Mouse (Mus musculus) heart, embryonic 12.5 days (tissue): Measurements from ENCODE around the gene D3Ertd751e. TPM values are rescaled to one million over a fixed set of nuclear protein-coding genes. Genes with fewer than 3 reads are reported as not detected.
A peak's percentile ranks its signal among the peaks of the same experiment; 100 is the strongest.

Experiments used
- ATAC-seq: fragments of 200-750 bp; cut with Nextera tagmentation; 2 replicates; pipeline ENCODE4 v1.8.0; 2017; ENCODE audit warnings: moderate TSS enrichment, moderate library complexity; ENCODE audit not compliant: insufficient number of reproducible peaks, low FRiP score
- H3K27ac ChIP-seq: fragments of 300-500 bp; sonication (generic); 2 replicates; pipeline ENCODE4 v1.5.1; 2016; ENCODE audit warnings: mild to moderate bottlenecking, moderate library complexity; ENCODE audit not compliant: poor library complexity, severe bottlenecking
- H3K27me3 ChIP-seq: fragments of 300-500 bp; sonication (generic); replicated peaks from 2 replicates; pipeline ENCODE4 v1.6.1; 2016; ENCODE audit warnings: mild to moderate bottlenecking, moderate library complexity
- H3K36me3 ChIP-seq: fragments of 300-500 bp; sonication (generic); 2 replicates; pipeline ENCODE4 v1.6.1; 2016; ENCODE audit warnings: mild to moderate bottlenecking, moderate library complexity
- H3K4me1 ChIP-seq: fragments of 300-500 bp; sonication (generic); replicated peaks from 2 replicates; pipeline ENCODE4 v1.6.1; 2016; ENCODE audit warnings: mild to moderate bottlenecking
- H3K4me2 ChIP-seq: fragments of 300-500 bp; sonication (generic); 2 replicates; pipeline ENCODE4 v1.6.1; 2016; ENCODE audit warnings: mild to moderate bottlenecking, moderate library complexity
- H3K4me3 ChIP-seq: fragments of 300-500 bp; sonication (generic); 2 replicates; pipeline ENCODE4 v1.5.1; 2016; ENCODE audit warnings: mild to moderate bottlenecking
- H3K9ac ChIP-seq: fragments of 300-500 bp; sonication (generic); 2 replicates; pipeline ENCODE4 v1.6.1; 2016; ENCODE audit warnings: mild to moderate bottlenecking, moderate library complexity
- H3K9me3 ChIP-seq: fragments of 300-500 bp; sonication (generic); replicated peaks from 2 replicates; pipeline ENCODE4 v1.6.1; 2016; ENCODE audit warnings: mild to moderate bottlenecking, moderate library complexity
- WGBS: fragments of 180-500 bp; shearing (Covaris S2); methylation state at CpG from one replicate; pipeline ENCODE4 v1.1.7; 2016; 5-methylcytosine and 5-hydroxymethylcytosine counted together
- polyA plus RNA-seq: library from polyadenylated mRNA; unstranded; fragments of >200 nt; fragmentation: Nextera tagmentation; extraction: Ambion mirVana; gene quantifications from 2 replicates; pipeline ENCODE4 v1.2.1, GENCODE M21; 2016

Gene D3Ertd751e
- polyA plus RNA-seq, result 16.0 and 19.7 TPM in 2 replicates

DNA sequence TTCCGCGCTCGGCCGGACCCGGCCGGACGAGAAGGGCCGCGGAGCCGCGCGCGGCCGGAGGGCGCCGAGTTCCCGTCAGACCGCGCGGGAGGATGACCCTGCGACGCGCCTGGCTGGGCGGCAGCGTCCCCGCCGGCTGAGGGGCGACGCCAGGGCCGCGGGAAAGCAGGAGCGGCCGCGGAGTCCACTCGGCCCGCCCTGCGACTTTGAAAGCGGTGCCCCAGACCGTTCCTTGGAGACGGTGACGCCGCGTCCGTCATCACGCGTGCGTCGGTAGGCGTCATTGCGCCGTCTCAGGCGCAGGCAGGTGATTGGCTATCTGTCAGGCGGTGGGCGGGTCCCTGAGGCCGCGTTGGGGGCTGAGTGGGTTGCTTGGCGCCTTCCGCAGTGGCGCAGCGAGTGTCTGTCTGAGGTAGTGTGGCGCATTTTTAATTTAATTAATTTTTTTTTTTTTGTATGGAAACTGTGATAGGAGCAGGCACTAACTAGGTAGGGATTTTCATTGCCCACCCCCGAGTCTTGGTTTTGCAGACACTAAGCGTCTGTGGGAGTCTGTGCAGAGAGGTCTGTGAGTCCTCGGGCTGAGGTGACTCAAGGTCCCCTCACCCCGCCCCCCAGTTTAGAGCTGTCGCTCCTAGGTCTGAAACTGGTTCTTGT is at the start of gene D3Ertd751e, which contains the start of gene Sclt1:
Gene D3Ertd751e (plus strand): TSS at position 334 of the 657 bp plus-strand sequence.
Gene Sclt1 (minus strand): TSS at position 237 of the 657 bp plus-strand sequence.
- H3K27me3 ChIP-seq, result no peaks in the 10 kb centered on the region
- peak within 1 kb of the TSS; percentile 89 for H3K27ac ChIP-seq
- 0 out of 2 replicates have a peak, but pooled peaks cover 2% of the 10 kb centered on the region for H3K4me1 ChIP-seq
- no peaks in the 10 kb centered on the region for H3K9me3 ChIP-seq
- H3K9ac ChIP-seq, result peak within 1 kb of the TSS; percentile 82
- WGBS, result under 1% methylated on average over 66 of the region's 66 CpGs
- peak within 1 kb of the TSS; percentile 68 for H3K4me2 ChIP-seq
- no peaks in the 10 kb centered on the region for H3K36me3 ChIP-seq
- peak within 1 kb of the TSS; percentile 78 for H3K4me3 ChIP-seq
- peak; percentile 100 for ATAC-seq

DNA sequence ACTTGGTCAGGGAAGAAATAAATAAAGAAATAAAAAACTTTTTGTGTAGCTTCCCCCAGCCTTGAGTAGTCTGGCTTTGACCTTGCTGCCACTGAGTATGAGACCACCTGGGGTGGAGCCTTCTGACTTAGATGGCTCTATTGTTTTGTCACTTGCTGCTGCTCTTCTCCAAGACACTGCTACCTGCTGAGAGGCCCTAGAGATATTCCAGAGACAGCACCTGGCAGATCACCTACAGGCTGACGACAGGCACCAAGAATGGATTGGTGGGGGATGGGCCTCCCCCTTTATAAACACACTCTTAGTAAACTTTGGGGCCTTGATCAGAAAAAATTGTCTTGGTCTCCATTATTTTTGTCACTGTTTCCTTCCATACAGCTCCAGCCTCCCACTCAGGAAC is 46.7 kb upstream of the D3Ertd751e start:
- Histone ChIP-seq H3K27ac (no peak overlapping the region), H3K4me1 (no peaks in the 10 kb centered on the region), H3K4me2 (no peak overlapping the region), H3K9me3 (no peaks in the 10 kb centered on the region), H3K27me3 (no peaks in the 10 kb centered on the region), H3K9ac (no peak overlapping the region), H3K36me3 (peaks cover 7% of the 10 kb centered on the region; the same call in 1 of the 2 replicates), H3K4me3 (no peak overlapping the region)
- 65% methylated on average over 1 of the region's 1 CpGs for WGBS
- ATAC-seq, result no peak

- peak overlapping the region; percentile 78 for H3K4me3 ChIP-seq
- H3K4me2 ChIP-seq, result peak overlapping the region; percentile 68
- H3K9ac ChIP-seq, result peak overlapping the region; percentile 82
- no peaks in the 10 kb centered on the region for H3K9me3 ChIP-seq
- H3K27me3 ChIP-seq, result no peaks in the 10 kb centered on the region
- H3K4me1 ChIP-seq, result 0 out of 2 replicates have a peak, but pooled peaks cover 2% of the 10 kb centered on the region
- peak overlapping the region; percentile 89 for H3K27ac ChIP-seq
- ATAC-seq, result no peak
- WGBS, result under 1% methylated on average over 39 of the region's 39 CpGs
- H3K36me3 ChIP-seq, result no peaks in the 10 kb centered on the region
Observed at GRCm38 (mm10) chr3:41741601-41742277, 672 bp upstream of the D3Ertd751e start.

GRCm38 (mm10) chr3:41743436-41743835 is 1.0 kb downstream of the D3Ertd751e start:
- 52% methylated on average over 6 of the region's 6 CpGs for WGBS
- Histone ChIP-seq H3K9me3 (no peaks in the 10 kb centered on the region), H3K9ac (no peak overlapping the region), H3K4me1 (0 out of 2 replicates have a peak, but pooled peaks cover 2% of the 10 kb centered on the region), H3K4me3 (peak overlapping the region; percentile 78; the same call in 1 of the 2 replicates), H3K36me3 (no peaks in the 10 kb centered on the region), H3K27ac (no peak overlapping the region), H3K4me2 (peak overlapping the region; percentile 50), H3K27me3 (no peaks in the 10 kb centered on the region)
- ATAC-seq, result no peak

GRCm38 (mm10) chr3:41754556-41754955 is 12.1 kb downstream of the D3Ertd751e start:
- Histone ChIP-seq H3K9me3 (no peaks in the 10 kb centered on the region), H3K4me1 (no peaks in the 10 kb centered on the region), H3K36me3 (peaks cover 4% of the 10 kb centered on the region; the same call in 1 of the 2 replicates), H3K27ac (no peak overlapping the region), H3K4me2 (no peak overlapping the region), H3K27me3 (no peaks in the 10 kb centered on the region), H3K9ac (no peak overlapping the region), H3K4me3 (no peak overlapping the region)
- WGBS, result 60% methylated on average over 2 of the region's 2 CpGs
- ATAC-seq, result no peak

DNA sequence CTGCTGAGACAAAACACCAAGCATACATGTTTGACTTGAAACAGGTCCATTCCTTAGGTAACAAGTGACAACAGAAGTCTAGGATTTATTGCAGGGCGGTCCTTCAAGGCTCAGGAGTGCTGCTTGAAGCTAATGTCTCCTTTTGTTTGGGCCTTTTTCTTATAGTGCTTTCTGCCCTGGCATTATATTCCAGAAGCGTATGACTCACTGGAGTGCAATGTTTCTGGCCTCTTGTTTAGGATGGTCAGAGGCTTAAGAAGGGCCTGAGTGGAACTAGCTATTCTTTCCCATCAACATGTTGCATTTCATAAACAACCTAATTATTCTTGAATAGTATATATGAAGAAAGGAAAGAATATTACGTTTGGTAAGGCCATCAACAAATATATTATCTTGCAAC is 19.7 kb downstream of the D3Ertd751e start:
- no peak for ATAC-seq
- Histone ChIP-seq H3K27me3 (no peaks in the 10 kb centered on the region), H3K27ac (no peak overlapping the region), H3K4me3 (no peak overlapping the region), H3K9ac (no peak overlapping the region), H3K36me3 (peaks cover under 1% of the 10 kb centered on the region; the same call in 1 of the 2 replicates), H3K4me1 (no peaks in the 10 kb centered on the region), H3K9me3 (no peaks in the 10 kb centered on the region), H3K4me2 (no peak overlapping the region)
- WGBS, result 80% methylated on average over 3 of the region's 3 CpGs

GRCm38 (mm10) chr3:41812447-41812846 is 70.0 kb downstream of the D3Ertd751e start:
- no peak for ATAC-seq
- Histone ChIP-seq H3K27me3 (no peaks in the 10 kb centered on the region), H3K27ac (no peak overlapping the region), H3K4me1 (no peaks in the 10 kb centered on the region), H3K9me3 (no peaks in the 10 kb centered on the region), H3K36me3 (no peaks in the 10 kb centered on the region), H3K4me3 (no peak overlapping the region), H3K9ac (no peak overlapping the region), H3K4me2 (no peak overlapping the region)

Other genes with a start within 250 kb of the D3Ertd751e start
- gene Jade1, start 186.9 kb upstream of the D3Ertd751e start, polyA plus RNA-seq, result 17.4 and 19.3 TPM in 2 replicates
- 12.7 and 12.9 TPM in 2 replicates for gene Sclt1, start 97 bp upstream of the D3Ertd751e start, polyA plus RNA-seq